Mouse (Mus musculus) adrenal gland, adult 8-10 months (tissue): Measurements from ENCODE around the gene Pcbp2. TPM values are rescaled to one million over a fixed set of nuclear protein-coding genes. Genes with fewer than 3 reads are reported as not detected.
A peak's percentile ranks its signal among the peaks of the same experiment; 100 is the strongest.

Source experiments
- DNase-seq: peaks from one replicate; pipeline ENCODE4 v3.0.0; 2022
- total RNA-seq, 4 experiments: library from RNA; stranded (reverse); gene quantifications; 2 replicates each; pipeline ENCODE4 v1.2.4; 2022

The Pcbp2 gene
- 100 to 1,000 TPM; 594 to 678 (median 630) TPM for total RNA-seq

DNA sequence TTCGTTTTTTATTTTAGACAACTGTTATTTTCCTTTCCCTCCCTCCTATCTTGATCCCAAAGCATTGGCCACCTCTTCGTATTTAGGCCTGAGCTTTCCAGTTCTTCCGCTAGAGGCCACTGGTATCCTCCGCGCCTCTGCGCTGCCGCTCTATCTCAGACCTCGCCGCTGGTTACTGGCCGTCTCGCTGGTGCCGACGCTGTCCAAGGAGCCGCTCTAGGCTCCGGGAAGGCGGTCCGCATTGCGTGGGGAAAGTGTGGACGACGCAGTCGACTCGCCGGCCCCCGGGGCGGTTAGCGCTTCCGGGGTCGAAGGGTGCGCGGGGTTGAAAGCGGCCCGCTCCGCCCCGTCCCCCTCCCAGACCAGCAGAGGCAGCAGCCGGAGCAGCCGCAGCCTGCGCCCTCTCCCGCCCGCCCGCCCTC, at the start of gene Pcbp2:
Gene Pcbp2, plus strand, starts transcription at position 357 of the 422 bp plus-strand sequence.
- peak; percentile 96 for DNase-seq

GRCm38 (mm10) chr15:102420986-102421385, 49.4 kb upstream of the Pcbp2 start:
- no peak for DNase-seq

GRCm38 (mm10) chr15:102421437-102421836, 48.9 kb upstream of the Pcbp2 start:
- DNase-seq, result no peak

GRCm38 (mm10) chr15:102423602-102424240, 46.6 kb upstream of the Pcbp2 start:
- DNase-seq, result no peak

- no peak for DNase-seq
These were observed 45.7 kb upstream of the Pcbp2 start for GRCm38 (mm10) chr15:102424657-102425056.

DNA sequence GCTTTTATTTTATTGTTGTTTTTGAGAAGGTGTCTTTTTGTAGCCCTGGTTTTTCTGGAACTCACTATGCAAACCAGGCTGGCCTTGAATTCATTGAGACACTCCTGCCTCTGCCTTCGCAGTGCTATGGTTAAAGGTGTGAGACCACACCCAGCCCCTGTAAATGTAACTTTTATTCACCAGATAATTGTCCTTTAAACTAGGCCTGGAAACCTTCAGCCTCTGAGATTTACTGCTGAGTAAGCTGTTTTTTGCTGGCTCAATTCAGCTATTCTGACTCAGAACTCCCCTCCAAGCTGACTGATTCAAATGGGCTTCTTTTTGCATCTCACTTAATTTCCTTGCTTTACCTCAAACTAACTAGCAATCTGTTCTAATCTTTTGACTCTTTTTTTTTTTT, 43.4 kb upstream of the Pcbp2 start:
- DNase-seq, result no peak

GRCm38 (mm10) chr15:102432046-102432445, 38.3 kb upstream of the Pcbp2 start:
- no peak for DNase-seq

- DNase-seq, result no peak
These were observed 37.2 kb upstream of the Pcbp2 start for GRCm38 (mm10) chr15:102433173-102433572.

DNA sequence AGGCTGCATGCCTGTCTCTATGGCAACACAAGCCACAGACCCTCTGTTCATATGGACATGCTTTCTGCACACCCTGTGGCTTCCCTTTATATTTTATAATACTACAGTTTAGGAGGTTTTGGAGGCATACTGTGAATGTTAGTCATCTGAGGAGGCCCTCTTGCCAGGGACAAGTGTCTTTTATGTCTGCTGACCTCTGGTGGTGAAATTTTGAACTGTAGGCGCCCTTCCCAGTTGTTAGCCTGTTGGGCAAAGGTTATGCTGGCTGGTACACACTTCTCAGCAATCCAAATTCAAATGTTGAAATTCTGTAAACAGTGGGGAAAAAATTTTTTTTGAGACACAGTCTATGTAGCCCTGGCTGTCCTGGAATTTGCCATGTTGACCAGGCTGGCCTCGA, 27.8 kb upstream of the Pcbp2 start:
- peak; percentile 77 for DNase-seq

DNA sequence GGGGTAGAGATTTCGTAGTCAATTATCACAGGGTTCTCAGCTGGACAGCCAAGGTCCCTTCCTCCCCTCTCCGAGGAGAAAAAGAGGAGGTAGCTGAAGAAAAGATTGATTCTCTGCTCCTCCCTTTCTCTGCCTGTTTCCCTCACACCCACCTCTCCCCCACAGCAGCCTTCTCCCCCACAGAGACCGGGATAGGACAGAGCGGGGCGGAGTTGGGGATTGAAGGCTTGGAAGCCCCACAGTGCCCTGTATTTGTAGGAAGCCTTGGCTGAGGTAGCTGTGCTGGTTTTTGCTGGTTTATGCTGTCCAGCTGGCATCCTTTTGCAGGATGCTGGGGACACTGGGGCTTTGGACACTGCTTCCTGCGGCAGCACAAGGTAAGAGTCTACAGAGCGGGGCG, 25.2 kb upstream of the Pcbp2 start, which contains the start of gene Amhr2:
Gene Amhr2, plus strand, starts transcription at position 222 of the 400 bp plus-strand sequence.
- DNase-seq, result no peak

- DNase-seq, result no peak
These were observed 23.9 kb upstream of the Pcbp2 start for GRCm38 (mm10) chr15:102446448-102446847.

DNA sequence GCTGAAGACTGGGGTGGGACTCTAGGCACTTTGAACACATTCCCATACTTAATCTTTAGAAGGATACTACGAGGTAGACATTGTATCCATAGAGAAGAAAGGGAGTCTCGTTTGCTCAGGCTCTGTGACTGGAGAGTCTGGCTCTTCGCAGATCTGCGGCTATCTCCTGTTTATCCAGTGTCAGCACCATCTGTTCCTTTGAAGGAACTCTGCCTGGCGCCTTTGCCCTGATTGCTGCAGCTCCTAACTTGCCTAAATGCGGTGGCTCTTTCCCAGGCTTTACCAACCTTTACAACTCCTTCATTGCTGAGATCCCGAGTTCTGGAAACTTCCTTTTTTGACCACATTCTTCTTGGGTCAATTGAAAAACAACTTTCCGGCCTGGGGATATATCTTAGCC, 21.0 kb upstream of the Pcbp2 start:
- no peak for DNase-seq

- peak; percentile 81 for DNase-seq
These were observed 19.4 kb upstream of the Pcbp2 start for GRCm38 (mm10) chr15:102450928-102451327.

DNA sequence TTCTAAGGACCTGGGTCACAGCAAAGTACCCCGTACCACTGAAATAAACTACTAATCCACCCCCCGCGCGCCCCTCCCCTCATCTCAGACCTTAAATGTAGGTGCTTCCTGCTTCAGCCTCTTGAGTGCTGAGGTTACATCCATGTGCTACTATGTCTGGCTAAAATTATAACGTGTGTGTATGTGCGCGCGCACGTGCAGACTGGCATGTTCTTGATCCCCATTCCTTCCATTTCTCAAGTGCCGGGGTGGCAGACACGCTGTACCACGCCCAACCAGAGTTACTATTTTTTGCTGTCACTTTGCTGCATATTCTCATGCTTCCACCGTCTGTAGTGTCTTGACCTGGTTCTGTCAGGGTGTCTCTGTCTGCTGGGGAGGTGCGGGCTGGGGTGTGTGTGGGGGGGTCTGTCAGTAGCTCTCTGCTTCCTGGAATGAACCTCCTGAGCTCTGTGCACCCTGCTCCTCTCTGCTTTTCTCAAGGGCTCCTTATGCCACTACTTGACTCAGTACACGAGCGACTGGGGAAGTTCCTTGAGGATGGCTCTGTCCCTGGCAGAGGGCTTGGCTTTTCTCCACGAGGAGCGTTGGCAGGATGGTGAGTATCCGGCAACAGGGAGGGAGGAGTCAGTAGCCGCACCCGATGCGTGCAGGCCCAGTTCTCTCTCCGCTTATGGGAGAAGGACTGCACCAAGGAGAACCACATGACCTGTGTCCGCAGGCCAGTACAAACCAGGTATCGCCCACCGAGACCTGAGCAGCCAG, 18.5 kb upstream of the Pcbp2 start:
- DNase-seq, result no peak

DNA sequence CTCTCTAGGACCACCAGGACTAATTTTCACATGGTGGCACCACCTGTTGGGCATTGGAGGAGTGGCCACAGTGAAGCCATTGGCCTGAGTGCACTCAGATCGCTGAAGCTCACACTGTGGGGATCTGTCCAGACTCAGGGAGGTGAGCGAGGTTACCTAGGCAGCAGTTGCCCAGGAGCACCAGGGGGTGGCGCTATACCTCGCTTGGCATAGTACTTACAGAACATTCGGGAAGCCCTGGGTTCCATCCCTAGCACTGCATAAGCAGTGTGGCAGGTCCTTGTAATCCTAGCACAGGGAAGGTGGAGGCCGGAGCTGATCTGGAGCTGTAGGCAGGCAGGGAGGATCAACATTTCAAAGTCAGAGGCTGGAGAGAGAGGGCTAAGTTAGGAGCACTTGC, 14.3 kb upstream of the Pcbp2 start:
- no peak for DNase-seq

DNA sequence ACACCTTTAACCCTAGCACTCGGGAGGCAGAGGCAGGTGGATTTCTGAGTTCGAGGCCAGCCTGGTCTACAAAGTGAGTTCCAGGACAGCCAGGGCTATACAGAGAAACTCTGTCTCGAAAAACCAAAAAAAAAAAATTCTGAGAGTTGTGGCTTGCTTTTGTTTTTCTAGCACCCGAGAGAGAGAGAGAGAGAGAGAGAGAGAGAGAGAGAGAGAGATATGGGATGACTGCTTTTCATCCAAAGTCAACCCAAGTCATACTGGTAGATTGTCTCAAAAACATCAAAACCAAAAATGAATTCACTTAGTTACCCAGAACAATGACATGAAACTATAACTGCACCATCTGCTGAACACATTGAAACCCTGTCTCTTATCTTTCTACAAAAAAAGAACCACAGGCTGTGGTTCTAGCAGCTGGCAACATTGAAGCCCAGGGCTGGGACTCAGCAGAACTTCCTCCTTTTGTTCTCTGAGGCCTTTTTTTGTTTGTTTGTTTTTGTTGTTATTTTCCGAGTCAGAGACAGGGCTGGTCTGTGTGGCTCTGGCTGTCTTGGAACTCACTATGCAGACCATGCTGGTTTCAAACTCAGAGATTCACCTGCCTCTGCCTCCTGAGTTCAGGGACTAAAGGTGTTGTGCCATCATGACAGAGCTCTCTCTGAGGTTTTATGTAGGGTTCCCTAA, 12.1 kb upstream of the Pcbp2 start:
- no peak for DNase-seq

DNA sequence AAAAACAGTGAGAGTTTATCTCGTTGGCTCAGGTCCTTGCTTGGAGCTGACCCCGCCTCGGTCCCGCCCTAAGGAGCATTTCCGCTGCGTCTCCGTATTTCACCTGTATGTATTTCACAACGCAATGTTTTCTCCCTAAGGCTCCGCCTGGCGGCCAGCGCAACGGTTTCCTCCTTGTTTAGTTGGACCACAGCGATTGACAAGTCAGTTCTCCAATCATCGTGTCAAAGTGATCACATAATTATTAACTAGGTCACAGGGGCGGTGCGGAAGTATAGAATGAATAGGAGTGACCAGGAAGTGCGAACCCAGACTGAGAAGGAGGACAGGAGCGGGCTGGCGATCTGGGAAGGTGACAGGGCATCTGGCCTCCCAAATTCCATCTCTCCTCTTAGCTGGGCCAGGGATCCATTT, 11.4 kb upstream of the Pcbp2 start, which contains the start of gene Prr13:
Gene Prr13, plus strand, starts transcription at position 125 of the 414 bp plus-strand sequence.
- peak; percentile 92 for DNase-seq

DNA sequence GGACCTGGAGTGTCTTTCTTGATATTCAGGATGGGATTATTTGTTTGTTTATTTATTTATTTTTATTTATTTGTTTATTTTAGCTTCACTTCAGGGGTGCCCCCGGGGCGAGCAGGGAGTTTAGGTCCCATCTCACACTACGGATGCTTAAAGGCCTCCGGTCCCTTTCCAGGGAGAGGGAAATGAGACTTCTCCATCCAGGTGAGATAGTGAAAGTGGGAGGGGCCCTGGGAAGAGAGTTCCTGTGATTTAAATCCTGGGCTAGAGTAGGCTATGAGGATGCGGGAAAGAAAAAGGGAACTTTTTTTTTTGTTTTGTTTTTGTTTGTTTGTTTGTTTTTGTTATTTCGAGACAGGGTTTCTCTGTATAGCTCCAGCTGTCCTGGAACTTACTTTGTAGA, 11.0 kb upstream of the Pcbp2 start:
- DNase-seq, result no peak

GRCm38 (mm10) chr15:102459847-102460246, 10.5 kb upstream of the Pcbp2 start:
- DNase-seq, result no peak

DNA sequence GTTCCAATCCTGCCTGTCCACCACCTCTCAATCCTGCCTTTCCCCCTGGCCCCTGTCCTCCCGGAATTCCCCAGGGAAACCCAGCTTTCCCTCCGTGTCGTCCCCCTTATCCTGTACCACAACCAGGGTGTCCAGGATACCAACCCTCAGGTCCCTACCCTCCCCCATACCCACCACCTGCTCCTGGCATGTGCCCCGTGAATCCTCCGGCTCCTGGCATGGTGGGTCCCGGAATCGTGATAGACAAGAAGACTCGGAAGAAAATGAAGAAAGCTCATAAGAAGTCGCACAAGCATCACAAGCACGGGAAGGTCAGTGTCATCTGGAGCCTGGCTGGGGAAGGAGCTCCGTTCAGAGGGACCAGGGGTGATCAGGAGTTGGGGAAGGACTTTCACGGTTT, 9.9 kb upstream of the Pcbp2 start:
- no peak for DNase-seq

DNA sequence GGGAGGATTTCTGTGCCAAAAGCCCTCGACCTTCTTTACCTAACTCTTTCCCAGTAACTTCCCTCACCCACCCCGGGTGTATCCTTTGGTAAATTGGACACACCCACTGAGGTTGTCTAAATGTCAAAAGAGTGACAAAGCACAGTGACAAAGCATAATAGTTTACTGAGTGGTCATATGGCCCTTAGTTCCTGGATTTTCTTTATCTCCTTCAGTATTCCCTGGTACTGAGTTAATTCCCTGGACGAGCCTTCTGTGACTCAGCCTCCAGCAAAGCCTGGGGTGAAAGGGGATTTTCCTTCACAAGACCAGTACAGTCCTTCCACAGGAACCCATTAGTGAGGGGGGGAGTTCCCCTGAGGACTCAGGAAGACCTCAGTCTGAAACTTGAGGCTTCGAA, 9.4 kb upstream of the Pcbp2 start:
- DNase-seq, result no peak

GRCm38 (mm10) chr15:102461430-102462075, 8.8 kb upstream of the Pcbp2 start:
- no peak for DNase-seq

DNA sequence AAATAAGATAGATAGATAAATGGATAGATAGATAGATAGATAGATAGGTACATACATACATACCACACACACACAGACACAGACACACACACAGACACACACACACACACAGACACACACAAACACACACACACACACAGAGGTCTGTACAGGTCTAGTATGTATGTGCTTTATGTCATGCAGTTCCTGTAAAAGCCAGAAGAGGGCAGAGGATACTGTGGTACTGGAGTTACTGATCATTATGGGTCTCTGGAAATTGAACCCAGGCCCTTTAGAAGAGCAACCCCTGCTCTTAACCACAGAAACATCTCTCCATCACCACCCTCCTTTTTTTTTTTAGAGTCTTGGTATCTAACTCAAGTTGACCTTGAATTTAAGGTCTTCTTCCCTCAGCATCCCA, 6.7 kb upstream of the Pcbp2 start:
- no peak for DNase-seq
